8 mouse cellular contexts compared by ENCODE assay signal in genomic region chr15:78934784-78935320, GRCm38 (mm10). TPM values are rescaled to one million over a fixed set of nuclear protein-coding genes. Genes with fewer than 3 reads are reported as not detected.
A peak's percentile ranks its signal among the peaks of the same experiment; 100 is the strongest.
DNase-seq lines count a peak whose midpoint lies in the region; ATAC-seq lines count a peak whose summit lies in the region.

Gene Nol12, plus strand, starts transcription at chr15:78934933.

- peak within 1 kb of the TSS; percentile 68 for H3K9ac ChIP-seq in hindbrain, embryonic 14.5 days

- peak within 1 kb of the TSS; percentile 79 for H3K27ac ChIP-seq in hindbrain, embryonic 14.5 days

- peaks cover 35% of the 10 kb centered on the region for H3K36me3 ChIP-seq in hindbrain, embryonic 14.5 days (replicated peaks; ENCODE audit: control insufficient read depth, insufficient read depth)

- H3K4me3 ChIP-seq in hindbrain, embryonic 14.5 days (replicated peaks; ENCODE audit: low read length): peak within 1 kb of the TSS; percentile 49

- no peaks in the 10 kb centered on the region for H3K27me3 ChIP-seq in hindbrain, embryonic 14.5 days (ENCODE audit: control insufficient read depth, insufficient read depth, low read length)

- WGBS in hindbrain, embryonic 14.5 days: under 1% methylated on average over 42 of the region's 42 CpGs

- ATAC-seq in hindbrain, embryonic 14.5 days (ENCODE audit: low FRiP score): peak; percentile 90

- peaks cover 11% of the 10 kb centered on the region for H3K4me1 ChIP-seq in hindbrain, embryonic 14.5 days (replicated peaks; ENCODE audit: control insufficient read depth, insufficient read depth, low read length)

- H3K4me2 ChIP-seq in hindbrain, embryonic 14.5 days (replicated peaks): peak within 1 kb of the TSS; percentile 64

- H3K9me3 ChIP-seq in hindbrain, embryonic 14.5 days (ENCODE audit: control insufficient read depth, low read length): no peaks in the 10 kb centered on the region

- peak; percentile 96 for DNase-seq in R1 (ENCODE audit: low read depth, low spot score)
- DNase-seq in cerebellum, postnatal 14 days: peak; percentile 90 to 94
- peak; percentile 84 to 87 for DNase-seq in frontal cortex, postnatal 25 days (ENCODE audit: low spot score in 2 of 2)
- peak; percentile 94 for DNase-seq in hindbrain, embryonic 14.5 days (ENCODE audit: low spot score)
- peak; percentile 81 to 86 for DNase-seq in layer of hippocampus, postnatal 36 days
- DNase-seq in lung, postnatal 4 days: peak; percentile 86 to 90
- peak; percentile 85 for DNase-seq in retina, postnatal 7 days (ENCODE audit: low read depth, low spot score)
- DNase-seq in urinary bladder, postnatal 14 days (ENCODE audit: low spot score): peak; percentile 81

RNA-seq across cellular contexts. Expression of gene Nol12, which starts in this region (rescaled TPM):
- polyA plus RNA-seq in hindbrain, embryonic 14.5 days (2014; fragmentation: Nextera tagmentation; extraction: Ambion mirVana): 57.7 and 59.2 TPM in 2 replicates
- 10 to 100 TPM; 36.7 to 39.5 TPM for total RNA-seq in layer of hippocampus, postnatal 36 days (2021)

Comparison
In these comparisons a context has a peak if more than half of its experiments do, and no peak if none do; other contexts are left out.
1. Peak in every context shown above with its lines: DNase-seq, ATAC-seq, H3K4me3 ChIP-seq and H3K27ac ChIP-seq.